Mouse (Mus musculus) right cerebral cortex, adult 2 months (tissue): ENCODE results near the gene Taldo1.
"Not testable (repeated sequence)": the region's sequence is repeated elsewhere in the genome, so short reads cannot be mapped to it uniquely, and the experiment has no call there.

Experiments
- DNase-seq, 2 experiments: peaks; one replicate each; pipeline ENCODE4 v3.0.0; 2021 to 2022; ENCODE audit warnings: low spot score in 2 of 2

Taldo1 gene

DNA sequence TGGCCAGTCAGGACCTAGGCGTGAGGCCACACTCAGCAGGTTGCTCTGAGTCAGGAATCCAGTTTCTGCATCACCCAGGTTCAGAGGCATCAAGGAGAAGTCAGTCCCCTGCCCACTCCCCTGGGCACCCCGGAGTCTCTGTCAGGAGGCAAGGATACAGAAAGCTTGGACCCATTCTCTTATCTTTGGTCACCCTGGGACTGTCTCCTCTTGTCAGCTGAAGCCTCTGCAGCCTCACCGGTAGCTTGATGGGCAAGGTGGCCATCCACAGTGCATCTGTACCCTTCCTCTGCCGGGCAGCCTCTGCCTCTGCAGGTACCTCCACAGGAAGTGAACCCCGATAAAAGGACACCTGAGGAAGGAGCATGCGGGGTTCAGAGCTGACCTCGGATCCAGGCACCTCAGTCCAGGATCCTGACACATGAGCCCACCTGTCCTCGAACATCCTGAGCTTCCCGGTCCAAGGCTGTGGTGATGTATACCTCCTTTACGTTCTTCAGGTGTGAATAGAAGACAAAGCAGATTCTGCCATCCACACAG, 47.2 kb downstream of the Taldo1 start:
- no peak for DNase-seq

DNA sequence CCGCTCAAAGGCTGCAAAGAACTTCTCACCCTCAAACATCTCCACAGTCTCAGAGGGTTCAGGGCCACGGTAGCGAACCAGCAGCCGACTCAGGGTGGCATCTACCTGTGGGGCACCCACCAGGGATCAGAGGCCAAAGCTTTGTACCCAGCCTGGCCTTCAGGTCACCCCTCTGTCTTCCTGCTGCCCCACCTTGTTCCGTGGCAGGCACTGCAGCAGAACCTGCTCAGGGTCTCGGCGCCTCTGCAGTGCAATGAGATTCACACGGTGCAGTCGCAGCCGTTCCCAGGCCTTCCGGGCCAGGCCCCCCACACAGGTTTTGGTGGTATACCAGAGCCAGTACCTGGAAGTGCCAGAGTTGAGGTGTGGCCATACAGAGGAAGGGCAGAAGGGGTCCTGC, 47.8 kb downstream of the Taldo1 start:
- no peak for DNase-seq

DNA sequence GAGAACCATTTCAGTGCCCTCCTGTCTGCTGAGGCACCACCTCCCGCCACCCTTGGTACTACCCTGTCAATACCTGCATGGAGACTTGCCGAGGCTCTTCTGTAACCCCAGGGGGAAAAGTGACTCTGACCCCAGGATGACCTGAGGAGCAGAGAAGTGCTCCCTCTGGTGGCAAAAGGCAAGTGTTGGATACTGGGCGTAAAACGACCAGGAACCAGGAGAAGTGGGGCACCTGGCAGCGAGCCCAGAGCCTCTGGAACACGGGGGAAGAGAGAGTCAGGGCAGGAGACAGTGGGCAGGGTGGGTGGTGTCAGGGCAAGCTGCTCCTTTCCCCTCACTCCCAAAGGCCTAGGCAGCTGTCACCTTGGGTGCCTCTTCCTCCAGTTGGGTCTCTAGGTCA, 48.6 kb downstream of the Taldo1 start:
- peak in 1 of 2 experiments; percentile 60 for DNase-seq

DNA sequence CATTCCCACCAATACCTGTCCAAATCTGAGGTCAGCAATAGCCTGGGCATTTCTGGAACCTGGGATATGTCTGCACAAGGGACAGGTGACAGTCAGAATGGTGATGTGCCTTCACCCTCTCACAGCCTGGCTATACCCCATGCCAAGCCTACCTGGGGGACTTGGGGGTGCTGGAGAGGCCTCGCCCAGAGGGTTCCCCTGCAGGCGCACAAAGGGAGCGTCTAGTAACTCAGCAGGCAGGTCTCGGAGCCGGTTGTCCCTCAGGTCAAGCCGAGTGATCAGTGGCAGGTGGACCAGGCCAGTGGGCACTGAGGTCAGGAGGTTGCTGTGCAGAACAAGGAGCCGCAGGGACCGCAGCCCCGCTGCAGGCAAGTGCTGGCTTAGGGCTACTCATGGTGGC, 49.5 kb downstream of the Taldo1 start:
- DNase-seq: no peak

DNA sequence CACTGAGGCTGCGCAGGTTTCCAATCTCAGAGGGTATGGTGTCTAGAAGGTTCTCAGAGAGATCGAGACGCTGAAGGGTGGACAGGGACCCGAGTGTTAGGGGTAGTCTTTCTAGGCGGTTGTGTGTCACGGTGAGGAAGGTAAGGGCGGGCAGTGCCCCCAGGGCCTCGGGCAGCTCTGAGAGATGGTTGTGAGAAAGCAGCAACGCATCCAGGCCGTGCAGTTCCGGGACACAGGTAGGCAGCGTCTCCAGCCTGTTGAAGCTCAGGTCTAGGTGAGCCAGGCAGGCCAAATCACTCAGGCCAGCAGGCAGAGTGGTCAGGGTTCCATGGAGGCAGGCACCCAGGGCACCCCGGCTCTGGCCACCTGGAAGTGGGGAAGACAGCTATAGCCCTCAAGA, 50.2 kb downstream of the Taldo1 start:
- DNase-seq: no peak

DNA sequence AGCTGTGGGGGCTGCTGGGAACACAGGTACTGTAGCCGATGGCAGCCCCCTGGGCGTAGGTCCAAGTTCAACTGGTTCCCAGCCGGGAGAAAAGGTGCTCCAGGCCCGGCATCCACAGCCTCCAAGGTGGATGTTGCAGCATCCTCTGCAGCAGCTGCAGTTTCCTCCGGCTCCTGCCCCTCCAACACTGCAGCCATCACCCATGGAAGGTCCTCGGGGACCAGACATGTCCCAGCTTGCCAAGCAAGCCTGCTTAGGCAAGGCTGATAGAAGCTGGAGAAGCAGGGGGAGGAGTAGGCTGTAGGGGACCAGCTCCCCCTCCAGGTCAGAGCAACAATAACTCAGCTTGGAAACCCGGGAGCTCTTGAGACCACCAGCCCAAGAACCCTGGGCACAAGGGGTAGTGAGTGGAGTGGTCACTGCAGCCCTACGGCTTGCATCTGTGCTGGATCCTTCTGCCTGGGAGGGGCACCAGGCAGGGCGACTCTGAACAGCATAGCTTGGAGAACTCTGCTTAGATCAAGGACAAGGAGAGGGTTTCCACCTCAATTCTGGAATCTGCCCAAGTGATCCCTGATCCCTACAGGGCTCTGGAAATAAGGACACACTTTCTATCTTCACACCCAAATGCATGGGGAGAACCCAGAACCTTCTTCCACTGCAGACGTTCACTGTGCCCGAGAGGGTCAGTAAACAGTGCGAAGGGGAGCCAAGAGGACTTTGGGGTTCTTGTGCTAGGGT, 51.3 kb downstream of the Taldo1 start:
- no peak for DNase-seq

DNA sequence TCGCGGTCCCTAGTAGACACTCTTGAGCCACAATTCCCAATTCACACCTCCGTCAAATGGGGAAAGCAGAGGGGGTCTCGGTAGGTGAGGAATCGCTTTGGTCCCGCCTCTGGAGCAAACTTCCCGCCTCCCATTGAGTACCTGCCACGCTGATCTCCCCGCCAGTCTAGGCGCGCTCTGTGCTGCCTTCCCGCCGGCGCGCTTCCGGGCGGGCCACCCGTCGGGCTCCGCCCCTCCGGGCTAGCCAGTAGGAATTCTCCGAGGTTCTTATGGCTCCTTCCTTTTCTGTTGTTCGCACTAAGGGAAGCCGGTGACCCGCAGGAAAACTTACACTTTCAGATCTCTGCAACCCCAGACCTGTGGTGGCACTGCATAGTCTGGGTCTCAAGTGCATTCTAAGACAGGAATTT, 51.8 kb downstream of the Taldo1 start, which contains the start of gene Pidd1:
Gene Pidd1, minus strand, starts transcription at position 198 of the 410 bp plus-strand sequence.
- no peak for DNase-seq

DNA sequence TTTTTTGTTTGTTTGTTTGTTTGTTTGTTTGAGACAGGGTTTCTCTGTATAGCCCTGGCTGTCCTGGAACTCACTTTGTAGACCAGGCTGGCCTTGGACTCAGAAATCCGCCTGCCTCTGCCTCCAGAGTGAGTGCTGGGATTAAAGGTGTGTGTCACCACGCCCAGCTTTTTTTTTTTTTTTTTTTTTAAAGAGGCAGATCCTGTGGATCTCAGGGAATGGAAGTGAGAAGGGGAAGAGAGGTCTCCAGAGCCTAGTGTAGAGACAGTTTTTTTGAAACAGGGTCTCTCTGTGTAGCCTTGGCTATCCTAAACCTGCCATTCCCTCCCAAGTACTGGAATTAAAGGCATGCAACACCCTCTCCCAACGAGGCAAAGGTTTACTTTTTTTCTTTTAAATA, 54.4 kb downstream of the Taldo1 start:
- DNase-seq: not testable (repeated sequence)

DNA sequence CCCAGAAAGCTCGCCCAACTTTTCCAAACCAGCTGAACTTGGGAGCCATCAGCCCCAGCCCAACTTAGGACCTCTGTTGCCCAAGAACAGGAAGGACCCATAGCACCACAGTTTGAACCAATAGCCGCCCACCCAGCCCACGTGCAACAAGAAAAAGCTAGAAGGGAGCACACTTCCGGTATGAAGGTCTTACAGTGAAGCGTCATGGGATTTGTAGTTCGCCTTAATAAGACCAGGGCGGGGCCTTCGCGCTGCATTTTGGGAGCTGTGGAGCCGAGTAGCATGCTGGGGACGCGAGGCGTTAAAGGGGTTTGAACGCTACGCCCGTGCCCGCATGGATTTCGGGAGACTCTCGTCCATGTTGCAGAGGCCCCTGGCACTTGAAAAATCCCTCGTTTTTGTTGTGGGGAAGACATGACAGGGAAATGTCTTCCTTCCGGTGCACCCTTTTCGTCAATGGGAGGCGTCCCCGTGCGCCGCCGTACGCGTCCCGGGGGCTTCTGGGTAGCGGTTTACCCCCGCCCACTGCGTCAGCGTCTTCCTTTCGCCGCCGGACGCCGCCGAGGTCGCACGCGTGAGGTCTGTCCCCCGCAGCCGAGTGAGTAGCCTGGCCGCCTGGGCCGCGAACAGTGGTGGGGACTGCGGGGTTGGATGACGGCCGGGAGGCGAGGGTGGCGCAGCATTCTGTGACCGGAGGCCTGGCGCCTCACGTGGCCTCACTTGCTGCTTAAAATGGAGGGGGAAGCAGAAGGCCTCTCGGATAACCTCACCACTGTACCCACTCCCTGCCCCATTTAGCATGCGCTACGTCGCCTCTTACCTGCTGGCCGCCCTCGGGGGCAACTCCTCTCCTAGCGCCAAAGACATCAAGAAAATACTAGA, 55.4 kb downstream of the Taldo1 start, which contains the start of gene Rplp2:
Gene Rplp2, plus strand, starts transcription at position 261 of the 882 bp plus-strand sequence.
- peak; percentile 96 to 98 for DNase-seq

DNA sequence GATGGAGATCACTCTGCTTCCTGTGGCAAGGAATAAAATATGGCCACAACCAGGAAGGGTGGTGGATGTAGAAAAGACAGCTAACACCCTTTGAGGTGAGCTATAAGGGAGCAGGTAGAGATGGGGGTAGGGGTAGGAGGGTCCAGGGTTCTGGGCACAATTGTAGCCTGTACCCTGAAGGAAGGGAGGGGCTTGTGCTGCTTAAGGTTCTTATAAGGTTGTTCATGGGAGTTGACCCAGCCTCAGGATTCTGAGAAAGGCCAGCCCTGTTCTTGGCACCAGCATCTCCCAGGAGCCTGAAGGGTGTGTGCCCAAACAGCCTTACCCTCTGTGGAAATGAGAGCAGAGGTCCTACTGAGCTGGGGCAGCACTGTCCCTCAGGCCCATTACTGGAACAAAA, 59.9 kb downstream of the Taldo1 start:
- no peak for DNase-seq
